Mouse (Mus musculus): ENCODE measurements around the gene Sphk1.

DNA sequence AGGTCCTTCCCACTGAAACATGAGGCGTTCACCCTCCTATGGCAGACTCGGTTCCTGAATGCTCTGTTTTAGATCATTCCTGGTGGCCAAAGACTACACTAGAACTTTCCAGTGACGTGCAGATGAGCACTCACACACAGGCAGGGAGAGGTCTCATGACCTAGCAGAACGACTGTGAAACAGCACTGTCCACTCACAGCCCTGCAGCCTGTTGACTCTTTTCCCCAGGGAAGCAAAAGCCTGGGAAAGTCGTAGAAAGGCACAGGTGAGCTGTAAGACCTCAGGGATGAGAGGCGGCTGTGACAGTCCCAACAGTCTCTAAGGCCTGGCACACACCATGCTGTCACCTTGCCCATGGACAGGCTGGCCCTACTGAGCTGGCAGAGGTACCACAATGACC lies 25.6 kb downstream of the Sphk1 start:
- no peak for TF ChIP-seq MAX (IDR thresholded peaks at IDR 0.05)
- no peak for TF ChIP-seq CTCF (IDR thresholded peaks at IDR 0.05; ENCODE audit: control insufficient read depth, insufficient read depth, insufficient read length)
- no peak for TF ChIP-seq CEBPB (IDR thresholded peaks at IDR 0.05; ENCODE audit: low read depth)
- TF ChIP-seq USF1 (IDR thresholded peaks at IDR 0.05; ENCODE audit: low read depth), result no peak

Data from C2C12 (cell line).